Mouse (Mus musculus) hindbrain, embryonic 15.5 days (tissue): ENCODE data around the gene Adamtsl2. TPM values are rescaled to one million over a fixed set of nuclear protein-coding genes. Genes with fewer than 3 reads are reported as not detected.
A peak's percentile ranks its signal among the peaks of the same experiment; 100 is the strongest.

Source experiments
- ATAC-seq: fragments of 200-750 bp; cut with Nextera tagmentation; 2 replicates; pipeline ENCODE4 v1.8.0; 2017; ENCODE audit warnings: low read depth, moderate number of reproducible peaks, moderate TSS enrichment; ENCODE audit not compliant: low FRiP score
- H3K27ac ChIP-seq: fragments of 300-500 bp; sonication (generic); replicated peaks from 2 replicates; pipeline ENCODE4 v1.5.1; 2015; ENCODE audit warnings: mild to moderate bottlenecking, inconsistent platforms
- H3K27me3 ChIP-seq: fragments of 300-500 bp; sonication (generic); 2 replicates; pipeline ENCODE4 v1.6.1; 2015; ENCODE audit warnings: control low read depth, inconsistent platforms
- H3K36me3 ChIP-seq: fragments of 300-500 bp; sonication (generic); 2 replicates; pipeline ENCODE4 v1.6.1; 2015; ENCODE audit warnings: control low read depth, inconsistent platforms
- H3K4me1 ChIP-seq: fragments of 300-500 bp; sonication (generic); replicated peaks from 2 replicates; pipeline ENCODE4 v1.6.1; 2015; ENCODE audit warnings: control low read depth, inconsistent platforms
- H3K4me2 ChIP-seq: fragments of 300-500 bp; sonication (generic); 2 replicates; pipeline ENCODE4 v1.6.1; 2015; ENCODE audit warnings: moderate library complexity, mild to moderate bottlenecking, inconsistent platforms
- H3K4me3 ChIP-seq: fragments of 300-500 bp; sonication (generic); 2 replicates; pipeline ENCODE4 v1.5.1; 2015; ENCODE audit warnings: mild to moderate bottlenecking, inconsistent platforms
- H3K9ac ChIP-seq: fragments of 300-500 bp; sonication (generic); 2 replicates; pipeline ENCODE4 v1.6.1; 2015; ENCODE audit warnings: inconsistent platforms
- H3K9me3 ChIP-seq: fragments of 300-500 bp; sonication (generic); 2 replicates; pipeline ENCODE4 v1.6.1; 2016; ENCODE audit warnings: control low read depth, inconsistent platforms
- WGBS: fragments of 180-500 bp; shearing (Covaris S2); methylation state at CpG from one replicate; pipeline ENCODE4 v1.1.7; 2015; 5-methylcytosine and 5-hydroxymethylcytosine counted together
- polyA plus RNA-seq: library from polyadenylated mRNA; unstranded; fragments of >200 nt; fragmentation: Nextera tagmentation; extraction: Ambion mirVana; gene quantifications from 2 replicates; pipeline ENCODE4 v1.2.1, GENCODE M21; 2015

Adamtsl2 gene
- polyA plus RNA-seq, 1 experiment from 2014 or later, result 10.4 TPM

DNA sequence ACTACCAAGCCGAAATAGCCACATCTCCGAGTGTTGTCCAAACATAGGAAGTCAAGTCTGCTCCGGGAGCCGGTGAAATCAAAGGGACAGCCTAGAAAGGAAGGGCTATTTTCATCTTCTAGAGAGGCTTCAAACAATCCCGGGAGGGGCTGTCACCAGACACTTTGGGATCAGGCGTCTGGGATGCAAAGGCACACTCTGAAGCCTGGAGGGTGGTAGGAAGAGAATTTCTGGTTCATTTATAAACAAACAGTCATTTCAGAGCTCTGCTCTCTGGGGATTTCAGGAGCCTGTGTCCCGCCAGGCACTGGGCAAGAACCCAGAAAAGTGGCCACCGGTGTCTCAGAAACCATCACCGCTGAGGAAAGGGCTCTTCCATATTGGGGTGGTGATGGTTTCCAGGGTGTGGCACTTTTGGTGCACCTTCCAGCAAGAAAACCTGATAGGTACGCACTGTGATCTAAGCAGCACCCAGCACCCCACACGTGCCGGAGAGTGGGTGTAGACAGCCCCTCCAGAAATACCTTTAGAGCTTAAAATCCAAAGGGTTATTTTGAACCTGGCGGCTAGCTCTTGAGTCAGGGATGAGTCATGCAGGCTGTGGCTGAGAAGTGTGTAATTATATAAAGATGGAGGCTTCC is 17.3 kb downstream of the Adamtsl2 start:
- no peak overlapping the region for H3K9ac ChIP-seq
- 77% methylated on average over 13 of the region's 13 CpGs for WGBS
- H3K4me2 ChIP-seq, result no peak overlapping the region
- H3K36me3 ChIP-seq, result no peaks in the 10 kb centered on the region
- no peak for ATAC-seq
- H3K4me3 ChIP-seq, result no peak overlapping the region
- H3K4me1 ChIP-seq, result peaks cover 25% of the 10 kb centered on the region
- no peaks in the 10 kb centered on the region for H3K27me3 ChIP-seq
- no peaks in the 10 kb centered on the region for H3K9me3 ChIP-seq
- 0 out of 2 replicates have a peak overlapping the region, but pooled peaks have one; percentile 60 for H3K27ac ChIP-seq

DNA sequence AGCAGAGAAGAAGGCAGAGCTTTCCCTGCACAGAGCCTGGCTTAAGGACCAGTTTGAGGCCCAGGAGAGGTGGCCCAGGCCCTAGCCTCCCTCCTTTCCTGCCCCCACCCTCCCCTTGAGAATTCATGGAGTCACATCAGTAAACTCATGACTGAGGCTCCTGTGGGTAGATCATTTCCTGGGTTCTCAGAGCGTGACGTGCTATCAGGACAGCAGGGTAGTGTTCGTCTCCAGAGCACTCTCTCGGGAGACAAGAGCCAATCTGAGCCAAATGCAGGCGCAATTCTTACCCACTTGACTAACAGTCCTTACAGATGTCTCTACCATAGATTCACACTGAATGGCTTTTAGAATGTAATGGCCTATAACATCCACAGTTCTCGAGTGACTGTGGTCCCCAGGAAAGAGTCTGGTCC is 18.1 kb downstream of the Adamtsl2 start:
- no peaks in the 10 kb centered on the region for H3K27me3 ChIP-seq
- no peak overlapping the region for H3K4me2 ChIP-seq
- WGBS, result 35% methylated on average over 6 of the region's 6 CpGs
- no peak overlapping the region for H3K4me3 ChIP-seq
- peak; percentile 35; the same call in 1 of the 2 replicates for ATAC-seq
- no peaks in the 10 kb centered on the region for H3K36me3 ChIP-seq
- peak overlapping the region; percentile 60 for H3K27ac ChIP-seq
- H3K9ac ChIP-seq, result no peak overlapping the region
- H3K9me3 ChIP-seq, result no peaks in the 10 kb centered on the region
- peaks cover 25% of the 10 kb centered on the region for H3K4me1 ChIP-seq

DNA sequence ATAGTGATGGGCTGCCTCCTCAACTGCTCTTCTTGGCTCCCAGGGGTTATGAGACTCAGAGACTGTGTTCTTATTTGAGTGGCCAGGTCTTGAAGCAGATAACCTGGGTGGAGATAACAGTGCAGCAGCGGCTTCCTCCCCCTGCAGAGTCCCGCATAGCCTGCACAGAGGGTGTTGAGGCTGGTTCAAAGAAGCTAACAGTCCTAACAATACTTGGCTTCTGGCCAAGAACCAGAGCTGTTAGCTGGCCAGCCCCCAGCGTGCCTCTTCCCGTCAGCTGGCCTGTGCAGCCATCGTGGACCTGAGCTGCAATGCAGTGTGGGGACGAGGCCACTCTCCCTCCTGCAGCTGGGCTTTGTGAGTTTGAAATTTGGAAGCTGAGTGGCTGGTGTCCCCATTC is 18.6 kb downstream of the Adamtsl2 start:
- Histone ChIP-seq H3K36me3 (no peaks in the 10 kb centered on the region), H3K27me3 (no peaks in the 10 kb centered on the region), H3K27ac (peak overlapping the region; percentile 60), H3K4me1 (peaks cover 25% of the 10 kb centered on the region), H3K9me3 (no peaks in the 10 kb centered on the region), H3K4me2 (no peak overlapping the region), H3K4me3 (no peak overlapping the region), H3K9ac (no peak overlapping the region)
- peak; percentile 78 for ATAC-seq
- 10% methylated on average over 6 of the region's 6 CpGs for WGBS

DNA sequence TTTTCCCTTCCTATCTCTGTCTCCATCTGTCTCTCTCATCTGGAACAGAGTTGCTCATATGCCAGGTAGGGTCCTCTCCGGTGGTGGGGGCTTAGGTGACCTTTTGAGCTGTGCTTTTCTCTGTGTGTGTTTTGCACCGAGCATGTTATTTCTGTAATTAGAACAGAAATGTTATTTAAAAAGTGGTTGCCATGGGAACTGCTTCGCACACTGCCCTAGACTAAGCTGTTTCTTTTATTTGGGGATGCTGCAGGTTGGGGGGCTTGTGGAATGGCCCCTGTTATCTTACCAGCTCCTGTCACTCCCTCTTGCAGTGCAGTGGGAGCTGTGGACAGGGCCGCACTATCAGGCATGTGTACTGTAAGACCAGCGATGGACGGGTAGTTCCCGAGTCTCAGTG is 24.4 kb downstream of the Adamtsl2 start:
- WGBS, result 56% methylated on average over 7 of the region's 7 CpGs
- H3K27ac ChIP-seq, result no peak overlapping the region
- no peaks in the 10 kb centered on the region for H3K27me3 ChIP-seq
- peaks cover 13% of the 10 kb centered on the region for H3K4me1 ChIP-seq
- H3K9me3 ChIP-seq, result no peaks in the 10 kb centered on the region
- no peaks in the 10 kb centered on the region for H3K36me3 ChIP-seq
- no peak overlapping the region for H3K4me3 ChIP-seq
- ATAC-seq, result peak; percentile 25; the same call in 1 of the 2 replicates
- no peak overlapping the region for H3K9ac ChIP-seq
- no peak overlapping the region for H3K4me2 ChIP-seq

DNA sequence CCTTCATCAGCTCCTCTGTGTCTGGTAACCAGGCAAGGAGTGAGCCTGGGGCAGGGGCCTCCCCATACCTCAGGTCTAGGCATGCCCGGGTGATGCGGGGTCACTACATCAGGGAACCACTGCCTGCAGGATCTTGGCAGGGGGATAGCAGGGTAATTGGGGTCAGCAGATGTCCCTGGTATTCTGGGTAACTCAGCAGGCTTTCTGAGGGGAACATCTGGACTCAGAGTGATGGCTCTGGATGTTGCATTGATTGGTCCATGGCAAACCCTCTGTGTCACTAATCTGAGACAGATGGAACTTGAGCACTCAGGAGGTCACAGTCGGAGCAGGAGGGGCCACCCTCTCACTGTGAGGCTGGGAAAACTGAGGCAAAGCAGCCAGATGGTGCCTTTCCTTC is 27.6 kb downstream of the Adamtsl2 start:
- Histone ChIP-seq H3K36me3 (no peaks in the 10 kb centered on the region), H3K9ac (no peak overlapping the region), H3K4me3 (no peak overlapping the region), H3K4me1 (peaks cover 13% of the 10 kb centered on the region), H3K27ac (no peak overlapping the region), H3K9me3 (no peaks in the 10 kb centered on the region), H3K4me2 (no peak overlapping the region), H3K27me3 (no peaks in the 10 kb centered on the region)
- 67% methylated on average over 3 of the region's 3 CpGs for WGBS
- ATAC-seq, result no peak

DNA sequence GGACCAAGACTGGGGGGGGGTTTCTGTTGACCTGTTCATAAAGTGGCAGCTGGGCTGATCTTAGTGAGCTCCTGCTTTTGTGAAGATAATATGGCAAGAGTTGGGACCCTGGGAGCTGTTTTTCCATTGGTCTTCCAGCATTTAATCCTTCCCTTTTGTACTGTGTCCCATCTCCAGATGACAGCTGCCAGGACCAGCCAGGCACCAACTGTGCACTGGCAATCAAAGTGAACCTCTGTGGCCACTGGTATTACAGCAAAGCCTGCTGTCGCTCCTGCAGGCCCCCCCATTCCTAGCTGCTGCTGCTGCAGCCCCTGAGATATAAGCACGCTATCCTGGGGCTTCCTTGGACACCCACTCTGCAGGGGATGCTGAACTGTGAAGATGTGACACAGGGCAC is 29.0 kb downstream of the Adamtsl2 start:
- no peaks in the 10 kb centered on the region for H3K9me3 ChIP-seq
- H3K4me1 ChIP-seq, result peaks cover 10% of the 10 kb centered on the region
- no peak overlapping the region for H3K4me3 ChIP-seq
- H3K27me3 ChIP-seq, result no peaks in the 10 kb centered on the region
- H3K4me2 ChIP-seq, result no peak overlapping the region
- no peaks in the 10 kb centered on the region for H3K36me3 ChIP-seq
- H3K9ac ChIP-seq, result no peak overlapping the region
- no peak overlapping the region for H3K27ac ChIP-seq
- WGBS, result 56% methylated on average over 2 of the region's 2 CpGs
- no peak for ATAC-seq

DNA sequence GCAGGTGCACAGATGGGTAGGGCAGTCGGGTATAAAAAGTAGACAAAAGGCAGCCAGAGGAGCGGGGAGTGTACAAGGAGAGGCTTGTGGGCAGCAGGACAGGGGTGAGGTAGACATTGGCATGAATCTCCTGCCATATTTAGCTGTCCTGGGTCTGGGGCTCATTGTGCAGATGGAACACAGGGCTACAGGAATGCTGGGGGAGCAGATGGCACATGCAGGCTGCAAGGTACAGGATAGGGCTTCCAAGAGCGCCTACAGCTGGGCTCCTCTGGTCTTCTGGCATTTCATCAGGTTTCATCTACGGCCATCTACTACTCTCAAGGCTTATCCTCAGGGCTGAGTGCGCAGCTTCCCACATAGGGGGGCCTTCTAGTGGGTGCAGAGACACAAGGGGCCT is 29.9 kb downstream of the Adamtsl2 start:
- Histone ChIP-seq H3K27ac (no peak overlapping the region), H3K4me1 (peaks cover 1% of the 10 kb centered on the region), H3K36me3 (no peaks in the 10 kb centered on the region), H3K27me3 (no peaks in the 10 kb centered on the region), H3K9me3 (no peaks in the 10 kb centered on the region), H3K4me3 (no peak overlapping the region), H3K9ac (no peak overlapping the region), H3K4me2 (no peak overlapping the region)
- ATAC-seq, result peak; percentile 46; the same call in 1 of the 2 replicates
- WGBS, result 65% methylated on average over 5 of the region's 5 CpGs

DNA sequence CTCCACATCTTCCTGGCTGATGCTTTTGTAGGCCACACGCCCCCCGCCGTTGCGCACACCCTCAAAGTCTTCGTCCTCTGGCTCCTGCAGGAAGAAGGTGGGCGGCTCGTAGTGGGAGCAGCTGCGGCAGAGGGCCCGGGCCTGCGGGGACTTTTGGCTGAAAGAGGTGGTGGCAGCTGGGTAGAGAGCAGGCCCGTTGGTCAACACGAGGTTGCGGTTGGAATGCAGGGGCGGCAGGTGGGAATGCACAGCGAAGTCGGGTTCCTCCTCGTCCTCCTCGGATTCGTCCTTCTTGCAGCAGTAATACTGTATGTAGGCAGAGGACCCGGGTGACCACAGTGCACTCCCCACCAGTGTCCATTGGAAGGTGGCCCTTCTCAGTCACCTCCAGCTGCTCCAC is 33.4 kb downstream of the Adamtsl2 start:
- 75% methylated on average over 20 of the region's 20 CpGs for WGBS
- H3K4me3 ChIP-seq, result no peak overlapping the region
- H3K27me3 ChIP-seq, result no peaks in the 10 kb centered on the region
- ATAC-seq, result no peak
- H3K4me2 ChIP-seq, result no peak overlapping the region
- H3K27ac ChIP-seq, result no peak overlapping the region
- no peaks in the 10 kb centered on the region for H3K9me3 ChIP-seq
- H3K4me1 ChIP-seq, result no peaks in the 10 kb centered on the region
- H3K36me3 ChIP-seq, result no peaks in the 10 kb centered on the region
- H3K9ac ChIP-seq, result no peak overlapping the region

DNA sequence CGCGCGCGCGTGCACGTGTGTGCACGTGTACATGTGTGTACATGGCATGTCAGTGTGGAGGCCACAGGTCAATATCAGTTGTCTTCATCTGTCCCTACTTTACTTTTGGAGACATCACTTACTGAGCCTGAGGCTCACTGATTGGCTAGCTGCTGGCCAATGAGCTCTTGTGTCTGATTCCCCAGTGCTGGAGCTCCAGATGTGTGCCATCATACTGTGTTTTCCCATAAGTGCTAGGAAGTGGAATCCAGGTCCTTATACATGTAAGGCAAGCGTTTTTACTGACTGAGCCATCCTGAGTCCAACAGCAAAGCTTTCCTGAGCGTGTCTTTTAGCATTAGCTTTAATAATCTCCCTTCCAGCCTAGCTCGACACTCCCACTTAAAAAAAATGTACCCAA is 35.0 kb downstream of the Adamtsl2 start:
- Histone ChIP-seq H3K4me2 (no peak overlapping the region), H3K9me3 (no peaks in the 10 kb centered on the region), H3K36me3 (no peaks in the 10 kb centered on the region), H3K9ac (no peak overlapping the region), H3K4me3 (no peak overlapping the region), H3K4me1 (no peaks in the 10 kb centered on the region), H3K27me3 (no peaks in the 10 kb centered on the region), H3K27ac (no peak overlapping the region)
- WGBS, result 94% methylated on average over 10 of the region's 10 CpGs
- no peak for ATAC-seq

DNA sequence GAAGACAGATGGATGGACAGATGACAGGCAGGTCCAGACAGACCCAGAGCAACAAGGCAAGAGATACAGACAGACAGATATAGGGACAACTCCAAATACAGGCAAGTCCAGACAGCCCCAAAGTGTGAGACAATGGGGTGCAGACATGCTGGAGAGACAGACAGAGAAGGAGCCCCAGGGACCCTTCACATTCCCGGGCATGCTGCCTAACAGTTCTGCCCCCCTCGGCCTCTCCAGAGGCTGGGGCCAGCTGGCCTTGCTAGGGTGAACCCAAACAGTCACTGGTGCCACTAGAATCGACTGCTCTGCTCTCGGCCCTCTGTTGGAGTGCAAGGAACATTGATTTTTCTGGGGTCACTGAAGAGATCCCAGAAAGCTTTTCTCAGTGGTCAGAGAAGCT is 39.3 kb downstream of the Adamtsl2 start:
- Histone ChIP-seq H3K27me3 (no peaks in the 10 kb centered on the region), H3K9ac (no peak overlapping the region), H3K4me1 (peaks cover 31% of the 10 kb centered on the region), H3K27ac (no peak overlapping the region), H3K36me3 (no peaks in the 10 kb centered on the region), H3K4me2 (no peak overlapping the region), H3K9me3 (no peaks in the 10 kb centered on the region), H3K4me3 (no peak overlapping the region)
- ATAC-seq, result no peak
- 60% methylated on average over 4 of the region's 4 CpGs for WGBS

DNA sequence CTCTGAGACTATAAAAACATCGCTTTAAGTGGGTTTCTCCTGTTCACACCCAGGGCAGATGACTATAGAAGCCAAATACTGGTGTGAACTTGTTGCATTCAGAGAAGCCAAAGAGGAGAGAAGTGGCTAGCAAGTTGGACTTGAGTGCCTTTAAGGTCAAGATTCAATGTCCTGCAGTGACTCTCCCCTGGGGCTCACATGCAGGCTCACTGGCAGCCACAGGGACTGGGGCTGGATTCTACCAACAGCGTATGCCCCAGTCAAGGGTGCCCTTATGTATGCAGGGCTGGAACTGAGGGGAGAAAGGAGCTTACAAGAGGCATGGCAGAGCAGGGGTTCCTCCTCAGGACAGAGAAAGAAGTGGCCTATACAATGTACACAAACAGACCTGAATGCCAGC is 40.6 kb downstream of the Adamtsl2 start:
- H3K4me3 ChIP-seq, result no peak overlapping the region
- no peak overlapping the region for H3K27ac ChIP-seq
- H3K4me2 ChIP-seq, result no peak overlapping the region
- 93% methylated on average over 2 of the region's 2 CpGs for WGBS
- no peak overlapping the region for H3K9ac ChIP-seq
- no peaks in the 10 kb centered on the region for H3K36me3 ChIP-seq
- peaks cover 31% of the 10 kb centered on the region for H3K4me1 ChIP-seq
- H3K9me3 ChIP-seq, result no peaks in the 10 kb centered on the region
- no peaks in the 10 kb centered on the region for H3K27me3 ChIP-seq
- ATAC-seq, result no peak

DNA sequence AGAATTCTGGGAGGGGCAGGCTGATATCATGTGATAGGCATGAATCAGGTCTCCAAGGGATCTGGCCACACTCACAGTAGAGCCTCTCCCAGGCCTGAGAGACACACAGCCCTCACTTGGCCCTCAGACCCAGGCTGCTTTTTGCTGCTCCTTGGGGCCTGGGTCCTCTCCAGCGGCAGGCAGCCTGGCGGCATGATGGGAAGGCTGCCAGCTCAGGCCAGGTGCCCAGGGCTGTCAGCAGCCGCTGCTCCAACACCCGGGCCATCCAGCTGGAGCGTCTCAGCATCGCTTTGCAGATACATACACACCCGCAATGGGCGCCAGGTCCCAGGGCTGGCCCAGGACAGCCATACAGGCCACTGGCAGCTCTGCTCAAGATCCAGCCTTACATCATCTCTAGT is 41.1 kb downstream of the Adamtsl2 start:
- Histone ChIP-seq H3K9me3 (no peaks in the 10 kb centered on the region), H3K27ac (no peak overlapping the region), H3K9ac (no peak overlapping the region), H3K27me3 (no peaks in the 10 kb centered on the region), H3K4me1 (peaks cover 31% of the 10 kb centered on the region), H3K4me3 (no peak overlapping the region), H3K36me3 (no peaks in the 10 kb centered on the region), H3K4me2 (no peak overlapping the region)
- WGBS, result 68% methylated on average over 8 of the region's 8 CpGs
- peak; percentile 43; the same call in 1 of the 2 replicates for ATAC-seq
